Mouse (Mus musculus) adrenal gland, adult 18-20 months (tissue): Measurements from ENCODE around the gene Rpsa. TPM values are rescaled to one million over a fixed set of nuclear protein-coding genes. Genes with fewer than 3 reads are reported as not detected.

Experiments used
- DNase-seq, 2 experiments: peaks; one replicate each; pipeline ENCODE4 v3.0.0; 2021 to 2022; ENCODE audit warnings: low spot score in 2 of 2
- total RNA-seq, 2 experiments: library from RNA; stranded (reverse); gene quantifications; 1 replicate in 1 of 2; 2 replicates in 1 of 2; pipeline ENCODE4 v1.2.3; 2021

The Rpsa gene
- total RNA-seq, 2 experiments from 2014 or later = 726 to 738 TPM

GRCm38 (mm10) chr9:120151906-120152399 is 24.5 kb downstream of the Rpsa start:
- DNase-seq = no peak

GRCm38 (mm10) chr9:120158047-120158446 is 30.6 kb downstream of the Rpsa start:
- no peak for DNase-seq

- DNase-seq = no peak
These were observed 36.4 kb downstream of the Rpsa start for GRCm38 (mm10) chr9:120163862-120164261.

- no peak for DNase-seq
These were observed 40.3 kb downstream of the Rpsa start for GRCm38 (mm10) chr9:120167826-120168225.

GRCm38 (mm10) chr9:120171295-120171694 is 43.8 kb downstream of the Rpsa start:
- peak; percentile 65 to 71 for DNase-seq

GRCm38 (mm10) chr9:120174436-120175137 is 47.1 kb downstream of the Rpsa start:
- no peak for DNase-seq

- DNase-seq = no peak
These were observed 51.3 kb downstream of the Rpsa start for GRCm38 (mm10) chr9:120178813-120179212.

Other genes starting within 250 kb of the Rpsa start
- gene Wdr48, start 232.8 kb upstream of the Rpsa start, total RNA-seq = 10 to 100 TPM; 46.5 to 52.9 TPM
- gene Gorasp1, start 190.1 kb upstream of the Rpsa start, total RNA-seq = 10 to 100 TPM; 20.7 to 23.0 TPM
- gene Ttc21a, start 190.1 kb upstream of the Rpsa start, total RNA-seq = under 1 TPM in 1 of 2 experiments, not detected in 1; 0.43 TPM
- gene Csrnp1, start 143.0 kb upstream of the Rpsa start, total RNA-seq = 10 to 100 TPM; 13.8 to 19.3 TPM
- under 1 TPM in 1 of 2 experiments, not detected in 1; 0.80 TPM for gene Xirp1, start 104.1 kb upstream of the Rpsa start, total RNA-seq
- 1 to 10 TPM; 2.8 to 3.4 TPM for gene Cx3cr1, start 57.8 kb upstream of the Rpsa start, total RNA-seq
- gene Ccr8, start 35.6 kb upstream of the Rpsa start, total RNA-seq = not detected
- gene Slc25a38, start 17.3 kb upstream of the Rpsa start, total RNA-seq = 10 to 100 TPM; 27.3 to 30.0 TPM
- not detected for gene Mobp, start 22.0 kb downstream of the Rpsa start, total RNA-seq
- 1 to 10 TPM; 6.2 to 6.8 TPM for gene Myrip, start 173.8 kb downstream of the Rpsa start, total RNA-seq